Comparison of ENCODE assay signal across 29 mouse cellular contexts in the genomic region with DNA sequence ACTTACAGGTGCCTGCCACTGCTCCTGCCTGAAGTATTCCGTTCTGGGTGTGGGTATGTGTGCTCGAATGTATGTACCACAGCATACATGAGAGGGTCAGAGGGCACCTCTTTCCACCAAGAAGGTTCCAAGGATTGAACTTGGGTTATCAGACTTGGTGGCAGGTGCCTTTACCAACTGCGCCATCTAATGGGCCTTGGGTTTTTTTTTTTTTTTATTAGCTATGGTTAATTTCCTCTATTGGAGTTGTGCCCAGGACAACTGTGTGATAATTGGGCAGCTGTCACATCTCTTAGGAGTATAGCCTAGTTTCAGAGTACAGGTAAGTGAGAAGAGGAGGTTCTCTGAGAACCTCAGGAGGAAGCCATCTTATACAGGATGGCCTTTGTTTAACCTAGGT. TPM values are rescaled to one million over a fixed set of nuclear protein-coding genes. Genes with fewer than 3 reads are reported as not detected.
A peak's percentile ranks its signal among the peaks of the same experiment; 100 is the strongest.
DNase-seq lines count a peak whose midpoint lies in the region; ATAC-seq and TF ChIP-seq lines count a peak whose summit lies in the region.
"Had no signal": no experiment of that assay in that cellular context is flagged by ENCODE, and none has a peak within 500 bp of the region (broad histone marks: within the 10 kb centered on the region; RNA-seq: fewer than 3 reads in every experiment).

No protein-coding gene starts in this region.

- H3K9ac ChIP-seq in intestine, postnatal 0 days (ENCODE audit: low read depth, low read length): no peak overlapping the region
- H3K9ac ChIP-seq in intestine, embryonic 16.5 days (ENCODE audit: low read depth, low read length): no peak overlapping the region
- H3K9ac ChIP-seq in liver, embryonic 14.5 days (replicated peaks): no peak overlapping the region
- H3K9ac ChIP-seq in liver, embryonic 12.5 days: no peak overlapping the region
- H3K9ac ChIP-seq: embryonic facial prominence, embryonic 12.5 days; forebrain, embryonic 15.5 days; intestine, embryonic 15.5 days; limb, embryonic 15.5 days; neural tube, embryonic 12.5 days had no signal

- no peak for TF ChIP-seq EP300 in liver, embryonic 14.5 days (IDR thresholded peaks at IDR 0.05; ENCODE audit: low read depth)

- 55% methylated on average over 3 of the region's 3 CpGs for WGBS in intestine, postnatal 0 days
- WGBS in intestine, embryonic 16.5 days: 73% methylated on average over 3 of the region's 3 CpGs
- 72% methylated on average over 3 of the region's 3 CpGs for WGBS in liver, embryonic 14.5 days (ENCODE audit: insufficient replicate concordance)
- 81% methylated on average over 3 of the region's 3 CpGs for WGBS in liver, embryonic 12.5 days (ENCODE audit: insufficient replicate concordance)

- H3K4me3 ChIP-seq in intestine, postnatal 0 days (ENCODE audit: low read depth, low read length): no peak overlapping the region
- no peak overlapping the region for H3K4me3 ChIP-seq in intestine, embryonic 16.5 days (ENCODE audit: low read length)
- H3K4me3 ChIP-seq in liver, embryonic 14.5 days (ENCODE audit: insufficient read depth in 1 of 2, low read depth in 2 of 2, low read length in 2 of 2): no peak overlapping the region
- no peak overlapping the region for H3K4me3 ChIP-seq in liver, embryonic 12.5 days
- H3K4me3 ChIP-seq: embryonic facial prominence, embryonic 12.5 days; forebrain, embryonic 15.5 days; intestine, embryonic 15.5 days; limb, embryonic 10.5 days; limb, embryonic 15.5 days; midbrain, embryonic 10.5 days; myocyte; neural tube, embryonic 12.5 days had no signal

- H3K9me3 ChIP-seq in intestine, postnatal 0 days (ENCODE audit: control insufficient read depth): no peaks in the 10 kb centered on the region
- H3K9me3 ChIP-seq in intestine, embryonic 16.5 days (ENCODE audit: control insufficient read depth, low read length): no peaks in the 10 kb centered on the region
- H3K9me3 ChIP-seq in liver, embryonic 14.5 days (ENCODE audit: control insufficient read depth, low read length): no peaks in the 10 kb centered on the region
- no peaks in the 10 kb centered on the region for H3K9me3 ChIP-seq in liver, embryonic 12.5 days (replicated peaks)
- H3K9me3 ChIP-seq: embryonic facial prominence, embryonic 12.5 days; forebrain, embryonic 15.5 days; G1E; intestine, embryonic 15.5 days; limb, embryonic 10.5 days; limb, embryonic 15.5 days; midbrain, embryonic 10.5 days; neural tube, embryonic 12.5 days had no signal

- H3K4me1 ChIP-seq in intestine, postnatal 0 days (replicated peaks; ENCODE audit: control insufficient read depth, insufficient read depth, low read length): 0 out of 2 replicates have a peak, but pooled peaks cover 13% of the 10 kb centered on the region
- peaks cover 10% of the 10 kb centered on the region; the same call in 1 of the 2 replicates for H3K4me1 ChIP-seq in intestine, embryonic 16.5 days (ENCODE audit: control insufficient read depth, insufficient read depth, low read length)
- peaks cover 20 to 22% of the 10 kb centered on the region in 2 experiments for H3K4me1 ChIP-seq in liver, embryonic 14.5 days (replicated peaks; ENCODE audit: control insufficient read depth in 2 of 2, insufficient read depth in 2 of 2, low read length in 1 of 2)
- H3K4me1 ChIP-seq in liver, embryonic 12.5 days: peaks cover 40% of the 10 kb centered on the region

- no peak for ATAC-seq in cerebellum, adult (ENCODE audit: insufficient number of reproducible peaks, low FRiP score, low TSS enrichment)
- ATAC-seq in intestine, postnatal 0 days: no peak
- ATAC-seq in intestine, embryonic 16.5 days: no peak
- no peak for ATAC-seq in liver, embryonic 14.5 days (ENCODE audit: insufficient read depth)
- no peak for ATAC-seq in liver, embryonic 12.5 days
- ATAC-seq: forebrain, embryonic 15.5 days; hindbrain, embryonic 16.5 days; intestine, embryonic 15.5 days; midbrain, embryonic 16.5 days; Patski had no signal

- H3K36me3 ChIP-seq in intestine, postnatal 0 days (ENCODE audit: control insufficient read depth, insufficient read depth): peaks cover 49% of the 10 kb centered on the region
- H3K36me3 ChIP-seq in intestine, embryonic 16.5 days (ENCODE audit: control insufficient read depth, insufficient read depth, low read length): peaks cover 28% of the 10 kb centered on the region
- H3K36me3 ChIP-seq in liver, embryonic 14.5 days (replicated peaks; ENCODE audit: control insufficient read depth, insufficient read depth, low read depth): peaks cover 73% of the 10 kb centered on the region
- peaks cover 85% of the 10 kb centered on the region for H3K36me3 ChIP-seq in liver, embryonic 12.5 days

- H3K4me2 ChIP-seq in intestine, postnatal 0 days (replicated peaks; ENCODE audit: low read depth): no peak overlapping the region
- no peak overlapping the region for H3K4me2 ChIP-seq in intestine, embryonic 16.5 days (ENCODE audit: low read depth, low read length)
- no peak overlapping the region for H3K4me2 ChIP-seq in liver, embryonic 14.5 days (ENCODE audit: low read depth)
- no peak overlapping the region for H3K4me2 ChIP-seq in liver, embryonic 12.5 days
- H3K4me2 ChIP-seq: embryonic facial prominence, embryonic 12.5 days; forebrain, embryonic 15.5 days; heart, embryonic 11.5 days; intestine, embryonic 15.5 days; limb, embryonic 15.5 days; neural tube, embryonic 12.5 days had no signal

- DNase-seq in cerebellum, adult 9-10 months: peak; percentile 66
- DNase-seq in liver, embryonic 14.5 days (ENCODE audit: low read depth in 3 of 3, low spot score in 3 of 3): no peak
- DNase-seq in brain, adult 2 months (ENCODE audit: low read depth, low spot score): peak; percentile 57
- DNase-seq in adrenal gland, postnatal 25 days: no peak
- DNase-seq: adrenal gland, postnatal 10 days; embryo, embryonic 11 days; gastrocnemius, postnatal 25 days; heart, postnatal 4 days; kidney, postnatal 4 days; lung, adult 2 months; lung, postnatal 14 days; right cerebral cortex, postnatal 4 days had no signal

- peak overlapping the region; percentile 23 for H3K27ac ChIP-seq in intestine, postnatal 0 days (ENCODE audit: low read depth, low read length)
- H3K27ac ChIP-seq in intestine, embryonic 16.5 days (ENCODE audit: low read length): no peak overlapping the region
- H3K27ac ChIP-seq in liver, embryonic 14.5 days: no peak overlapping the region
- H3K27ac ChIP-seq in liver, embryonic 12.5 days: no peak overlapping the region
- H3K27ac ChIP-seq: embryonic facial prominence, embryonic 12.5 days; forebrain, embryonic 15.5 days; intestine, embryonic 15.5 days; limb, embryonic 10.5 days; limb, embryonic 15.5 days; midbrain, embryonic 10.5 days; neural tube, embryonic 12.5 days had no signal

- no peaks in the 10 kb centered on the region for H3K27me3 ChIP-seq in intestine, postnatal 0 days (replicated peaks; ENCODE audit: control insufficient read depth, insufficient read depth, low read length)
- H3K27me3 ChIP-seq in intestine, embryonic 16.5 days (replicated peaks; ENCODE audit: control insufficient read depth, insufficient read depth, low read length): no peaks in the 10 kb centered on the region
- no peaks in the 10 kb centered on the region for H3K27me3 ChIP-seq in liver, embryonic 14.5 days (ENCODE audit: control insufficient read depth, insufficient read depth, low read length)
- H3K27me3 ChIP-seq in liver, embryonic 12.5 days (replicated peaks): no peaks in the 10 kb centered on the region
- H3K27me3 ChIP-seq: embryonic facial prominence, embryonic 12.5 days; forebrain, embryonic 15.5 days; intestine, embryonic 15.5 days; limb, embryonic 15.5 days; neural tube, embryonic 12.5 days; Patski had no signal

- peak; percentile 50 for TF ChIP-seq CTCF in intestine, postnatal 0 days (IDR thresholded peaks at IDR 0.05; ENCODE audit: low read depth)
- TF ChIP-seq CTCF in liver, embryonic 14.5 days (IDR thresholded peaks at IDR 0.05; ENCODE audit: low read depth): 0 out of 2 replicates have a peak, but pooled peaks have one; percentile 13

RNA-seq across cellular contexts. Expression of a gene that starts 8.6 kb away (rescaled TPM):
- 5.4 and 6.8 TPM in 2 replicates for polyA plus RNA-seq in intestine, postnatal 0 days (2015; fragmentation: Nextera tagmentation; extraction: Ambion mirVana)
- polyA plus RNA-seq in intestine, embryonic 16.5 days (2015; fragmentation: Nextera tagmentation; extraction: Ambion mirVana): 11.3 and 14.5 TPM in 2 replicates
- polyA plus RNA-seq in liver, embryonic 14.5 days (2012; rRNA removed): 3.4 and 4.0 TPM in 2 replicates
- 3.2 TPM in 2 replicates for polyA plus RNA-seq in liver, embryonic 14.5 days (2014; fragmentation: Nextera tagmentation; extraction: Ambion mirVana)
- polyA plus RNA-seq in liver, embryonic 12.5 days (2016; fragmentation: Nextera tagmentation; extraction: Ambion mirVana): 5.6 and 9.1 TPM in 2 replicates
- 7.3 and 10.6 TPM in 2 replicates for total RNA-seq in adrenal gland, postnatal 25 days (2021)

RNA-seq across cellular contexts. Expression of a gene that starts 16.0 kb away (rescaled TPM):
- polyA plus RNA-seq in intestine, postnatal 0 days (2015; fragmentation: Nextera tagmentation; extraction: Ambion mirVana): 28.1 and 31.4 TPM in 2 replicates
- polyA plus RNA-seq in intestine, embryonic 16.5 days (2015; fragmentation: Nextera tagmentation; extraction: Ambion mirVana): 57.2 and 59.4 TPM in 2 replicates
- polyA plus RNA-seq in liver, embryonic 14.5 days (2012; rRNA removed): 27.7 and 29.2 TPM in 2 replicates
- polyA plus RNA-seq in liver, embryonic 14.5 days (2014; fragmentation: Nextera tagmentation; extraction: Ambion mirVana): 10.4 and 11.7 TPM in 2 replicates
- polyA plus RNA-seq in liver, embryonic 12.5 days (2016; fragmentation: Nextera tagmentation; extraction: Ambion mirVana): 15.7 and 20.3 TPM in 2 replicates
- total RNA-seq in adrenal gland, postnatal 25 days (2021): 79.3 and 92.7 TPM in 2 replicates

RNA-seq across cellular contexts. Expression of a gene that starts 26.6 kb away (rescaled TPM):
- 0.40 and 0.93 TPM in 2 replicates for polyA plus RNA-seq in intestine, postnatal 0 days (2015; fragmentation: Nextera tagmentation; extraction: Ambion mirVana)
- polyA plus RNA-seq in intestine, embryonic 16.5 days (2015; fragmentation: Nextera tagmentation; extraction: Ambion mirVana): 0.47 and 0.61 TPM in 2 replicates
- polyA plus RNA-seq in liver, embryonic 14.5 days (2012; rRNA removed): 0.19 and 0.27 TPM in 2 replicates
- polyA plus RNA-seq in liver, embryonic 14.5 days (2014; fragmentation: Nextera tagmentation; extraction: Ambion mirVana): 0.01 and 0.06 TPM in 2 replicates
- polyA plus RNA-seq in liver, embryonic 12.5 days (2016; fragmentation: Nextera tagmentation; extraction: Ambion mirVana): 0.13 and 0.15 TPM in 2 replicates
- total RNA-seq in adrenal gland, postnatal 25 days (2021): 4.2 and 5.5 TPM in 2 replicates
- polyA plus RNA-seq: G1E had no signal

RNA-seq across cellular contexts. Expression of a gene that starts 53.5 kb away (rescaled TPM):
- polyA plus RNA-seq in intestine, postnatal 0 days (2015; fragmentation: Nextera tagmentation; extraction: Ambion mirVana): 70.8 and 99.5 TPM in 2 replicates
- polyA plus RNA-seq in intestine, embryonic 16.5 days (2015; fragmentation: Nextera tagmentation; extraction: Ambion mirVana): 75.9 and 94.2 TPM in 2 replicates
- polyA plus RNA-seq in liver, embryonic 14.5 days (2012; rRNA removed): 4.1 and 4.6 TPM in 2 replicates
- 5.9 and 7.0 TPM in 2 replicates for polyA plus RNA-seq in liver, embryonic 14.5 days (2014; fragmentation: Nextera tagmentation; extraction: Ambion mirVana)
- polyA plus RNA-seq in liver, embryonic 12.5 days (2016; fragmentation: Nextera tagmentation; extraction: Ambion mirVana): 6.9 and 9.0 TPM in 2 replicates
- total RNA-seq in adrenal gland, postnatal 25 days (2021): 10.3 and 16.4 TPM in 2 replicates

Comparison
In these comparisons a context has a peak if more than half of its experiments do, and no peak if none do; other contexts are left out.
1. DNase-seq: peak in cerebellum, adult 9-10 months (single experiment) and brain, adult 2 months (single experiment); none in liver, embryonic 14.5 days (0 of 3) and adrenal gland, postnatal 25 days (single experiment).